Mouse (Mus musculus): Measurements from ENCODE around the gene Prkce. TPM values are rescaled to one million over a fixed set of nuclear protein-coding genes. Genes with fewer than 3 reads are reported as not detected.

Prkce gene
- polyA plus RNA-seq, 1 experiment = 9.6 TPM

- no peaks in the 10 kb centered on the region for H3K4me1 ChIP-seq (ENCODE audit: control insufficient read depth, insufficient read depth, low read length)
These were observed 349.0 kb downstream of the Prkce start for GRCm38 (mm10) chr17:86516630-86517029.

GRCm38 (mm10) chr17:86518604-86519003 is 351.0 kb downstream of the Prkce start:
- TF ChIP-seq POLR2A (IDR thresholded peaks at IDR 0.05; ENCODE audit: low read depth, low read length) = no peak
- TF ChIP-seq CTCF (IDR thresholded peaks at IDR 0.05; ENCODE audit: borderline replicate concordance, insufficient read depth, low read length) = no peak

More at GRCm38 (mm10) chr17:86516630-86517029, 349.0 kb downstream of the Prkce start:
- Histone ChIP-seq H3K27ac (ENCODE audit: insufficient read depth, low read length) (no peak overlapping the region), H3K4me3 (ENCODE audit: insufficient read depth, low read length) (no peak overlapping the region)
- no peak for TF ChIP-seq POLR2A (IDR thresholded peaks at IDR 0.05; ENCODE audit: low read depth, low read length)
- no peak for TF ChIP-seq CTCF (IDR thresholded peaks at IDR 0.05; ENCODE audit: borderline replicate concordance, insufficient read depth, low read length)

GRCm38 (mm10) chr17:86521252-86521651 is 353.7 kb downstream of the Prkce start:
- TF ChIP-seq POLR2A (IDR thresholded peaks at IDR 0.05; ENCODE audit: low read depth, low read length) (no peak), CTCF (IDR thresholded peaks at IDR 0.05; ENCODE audit: borderline replicate concordance, insufficient read depth, low read length) (no peak)
- no peak overlapping the region for H3K4me3 ChIP-seq (ENCODE audit: insufficient read depth, low read length)
- H3K4me1 ChIP-seq (ENCODE audit: control insufficient read depth, insufficient read depth, low read length) = no peaks in the 10 kb centered on the region
- H3K27ac ChIP-seq (ENCODE audit: insufficient read depth, low read length) = no peak overlapping the region

More at GRCm38 (mm10) chr17:86518604-86519003, 351.0 kb downstream of the Prkce start:
- no peak overlapping the region for H3K27ac ChIP-seq (ENCODE audit: insufficient read depth, low read length)
- no peak overlapping the region for H3K4me3 ChIP-seq (ENCODE audit: insufficient read depth, low read length)
- H3K4me1 ChIP-seq (ENCODE audit: control insufficient read depth, insufficient read depth, low read length) = no peaks in the 10 kb centered on the region

GRCm38 (mm10) chr17:86522649-86523048 is 355.1 kb downstream of the Prkce start:
- Histone ChIP-seq H3K27ac (ENCODE audit: insufficient read depth, low read length) (no peak overlapping the region), H3K4me1 (ENCODE audit: control insufficient read depth, insufficient read depth, low read length) (no peaks in the 10 kb centered on the region), H3K4me3 (ENCODE audit: insufficient read depth, low read length) (no peak overlapping the region)
- TF ChIP-seq CTCF (IDR thresholded peaks at IDR 0.05; ENCODE audit: borderline replicate concordance, insufficient read depth, low read length) (no peak), POLR2A (IDR thresholded peaks at IDR 0.05; ENCODE audit: low read depth, low read length) (no peak)

GRCm38 (mm10) chr17:86523374-86523773 is 355.8 kb downstream of the Prkce start:
- Histone ChIP-seq H3K4me3 (ENCODE audit: insufficient read depth, low read length) (no peak overlapping the region), H3K4me1 (ENCODE audit: control insufficient read depth, insufficient read depth, low read length) (no peaks in the 10 kb centered on the region), H3K27ac (ENCODE audit: insufficient read depth, low read length) (no peak overlapping the region)
- TF ChIP-seq POLR2A (IDR thresholded peaks at IDR 0.05; ENCODE audit: low read depth, low read length) (no peak), CTCF (IDR thresholded peaks at IDR 0.05; ENCODE audit: borderline replicate concordance, insufficient read depth, low read length) (no peak)

- Histone ChIP-seq H3K4me3 (ENCODE audit: insufficient read depth, low read length) (no peak overlapping the region), H3K4me1 (ENCODE audit: control insufficient read depth, insufficient read depth, low read length) (no peaks in the 10 kb centered on the region), H3K27ac (ENCODE audit: insufficient read depth, low read length) (no peak overlapping the region)
- TF ChIP-seq CTCF (IDR thresholded peaks at IDR 0.05; ENCODE audit: borderline replicate concordance, insufficient read depth, low read length) (no peak), POLR2A (IDR thresholded peaks at IDR 0.05; ENCODE audit: low read depth, low read length) (no peak)
These were observed 356.3 kb downstream of the Prkce start for GRCm38 (mm10) chr17:86523843-86524242.

GRCm38 (mm10) chr17:86525075-86525474 is 357.5 kb downstream of the Prkce start:
- Histone ChIP-seq H3K27ac (ENCODE audit: insufficient read depth, low read length) (no peak overlapping the region), H3K4me3 (ENCODE audit: insufficient read depth, low read length) (no peak overlapping the region), H3K4me1 (ENCODE audit: control insufficient read depth, insufficient read depth, low read length) (no peaks in the 10 kb centered on the region)
- TF ChIP-seq POLR2A (IDR thresholded peaks at IDR 0.05; ENCODE audit: low read depth, low read length) (no peak), CTCF (IDR thresholded peaks at IDR 0.05; ENCODE audit: borderline replicate concordance, insufficient read depth, low read length) (no peak)

- Histone ChIP-seq H3K4me3 (ENCODE audit: insufficient read depth, low read length) (no peak overlapping the region), H3K27ac (ENCODE audit: insufficient read depth, low read length) (no peak overlapping the region), H3K4me1 (ENCODE audit: control insufficient read depth, insufficient read depth, low read length) (no peaks in the 10 kb centered on the region)
- no peak for TF ChIP-seq CTCF (IDR thresholded peaks at IDR 0.05; ENCODE audit: borderline replicate concordance, insufficient read depth, low read length)
- TF ChIP-seq POLR2A (IDR thresholded peaks at IDR 0.05; ENCODE audit: low read depth, low read length) = no peak
These were observed 358.4 kb downstream of the Prkce start for GRCm38 (mm10) chr17:86526016-86526415.

GRCm38 (mm10) chr17:86527298-86527697 is 359.7 kb downstream of the Prkce start:
- H3K4me3 ChIP-seq (ENCODE audit: insufficient read depth, low read length) = no peak overlapping the region
- no peak for TF ChIP-seq POLR2A (IDR thresholded peaks at IDR 0.05; ENCODE audit: low read depth, low read length)
- TF ChIP-seq CTCF (IDR thresholded peaks at IDR 0.05; ENCODE audit: borderline replicate concordance, insufficient read depth, low read length) = no peak
- no peaks in the 10 kb centered on the region for H3K4me1 ChIP-seq (ENCODE audit: control insufficient read depth, insufficient read depth, low read length)
- no peak overlapping the region for H3K27ac ChIP-seq (ENCODE audit: insufficient read depth, low read length)

GRCm38 (mm10) chr17:86529003-86529402 is 361.4 kb downstream of the Prkce start:
- Histone ChIP-seq H3K4me3 (ENCODE audit: insufficient read depth, low read length) (no peak overlapping the region), H3K27ac (ENCODE audit: insufficient read depth, low read length) (no peak overlapping the region), H3K4me1 (ENCODE audit: control insufficient read depth, insufficient read depth, low read length) (no peaks in the 10 kb centered on the region)
- TF ChIP-seq POLR2A (IDR thresholded peaks at IDR 0.05; ENCODE audit: low read depth, low read length) (no peak), CTCF (IDR thresholded peaks at IDR 0.05; ENCODE audit: borderline replicate concordance, insufficient read depth, low read length) (no peak)

GRCm38 (mm10) chr17:86529411-86529810 is 361.8 kb downstream of the Prkce start:
- TF ChIP-seq CTCF (IDR thresholded peaks at IDR 0.05; ENCODE audit: borderline replicate concordance, insufficient read depth, low read length) (no peak), POLR2A (IDR thresholded peaks at IDR 0.05; ENCODE audit: low read depth, low read length) (no peak)
- H3K4me3 ChIP-seq (ENCODE audit: insufficient read depth, low read length) = no peak overlapping the region
- H3K4me1 ChIP-seq (ENCODE audit: control insufficient read depth, insufficient read depth, low read length) = no peaks in the 10 kb centered on the region
- no peak overlapping the region for H3K27ac ChIP-seq (ENCODE audit: insufficient read depth, low read length)
